Mouse (Mus musculus): ENCODE data around the gene Tmed9. TPM values are rescaled to one million over a fixed set of nuclear protein-coding genes. Genes with fewer than 3 reads are reported as not detected.

The Tmed9 gene
- polyA plus RNA-seq, 1 experiment, result 191 TPM

DNA sequence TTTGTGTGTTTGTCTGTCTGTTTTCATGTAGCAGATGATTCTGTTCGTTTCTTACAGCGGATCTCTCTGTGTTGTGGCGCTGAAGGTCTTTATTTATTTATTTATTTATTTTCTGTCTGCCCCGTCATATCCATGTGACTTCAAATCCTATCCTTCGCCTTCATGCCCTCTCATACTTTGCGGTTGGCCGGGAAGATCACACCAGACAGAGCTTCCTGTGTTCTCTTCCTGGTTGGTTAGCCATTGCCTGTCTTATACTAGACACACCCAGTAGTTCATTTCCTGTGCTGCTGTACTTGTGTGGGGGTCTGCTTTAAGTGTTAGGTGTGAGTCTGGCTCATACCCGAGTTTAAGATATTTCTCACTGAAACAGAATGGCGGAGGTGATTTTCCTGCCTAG is 27.1 kb downstream of the Tmed9 start:
- H3K36me3 ChIP-seq (ENCODE audit: control insufficient read depth, insufficient read depth), result peaks cover 23% of the 10 kb centered on the region
- no peaks in the 10 kb centered on the region for H3K27me3 ChIP-seq (ENCODE audit: control insufficient read depth, insufficient read depth, insufficient read length)
- no peak for TF ChIP-seq MYOG (IDR thresholded peaks at IDR 0.05; ENCODE audit: control insufficient read depth, extremely low read depth, insufficient read length)
- TF ChIP-seq FOSL1 (IDR thresholded peaks at IDR 0.05; ENCODE audit: insufficient read depth, low read length, poor library complexity, severe bottlenecking), result no peak
- TF ChIP-seq CTCF (IDR thresholded peaks at IDR 0.05; ENCODE audit: control insufficient read depth, insufficient read depth, insufficient read length), result no peak
- TF ChIP-seq USF1 (IDR thresholded peaks at IDR 0.05; ENCODE audit: low read depth), result no peak
- TF ChIP-seq MYOD1 (IDR thresholded peaks at IDR 0.05; ENCODE audit: control insufficient read depth, insufficient read length, low read depth), result no peak
- TF ChIP-seq CEBPB (IDR thresholded peaks at IDR 0.05; ENCODE audit: low read depth), result no peak
- TF ChIP-seq MAX (IDR thresholded peaks at IDR 0.05), result no peak

GRCm38 (mm10) chr13:55601611-55602010 is 28.1 kb downstream of the Tmed9 start:
- H3K27me3 ChIP-seq (ENCODE audit: control insufficient read depth, insufficient read depth, insufficient read length), result no peaks in the 10 kb centered on the region

More for the DNA sequence above, 27.1 kb downstream of the Tmed9 start:
- Histone ChIP-seq H3K79me2 (ENCODE audit: control insufficient read depth, insufficient read depth) (peaks cover 38% of the 10 kb centered on the region), H3ac (ENCODE audit: control insufficient read depth, insufficient read length, low read depth) (peak overlapping the region; percentile 91), H3K4me3 (ENCODE audit: insufficient read depth, poor library complexity, severe bottlenecking) (peak overlapping the region; percentile 72), H3K79me3 (ENCODE audit: low read depth) (peaks cover 2% of the 10 kb centered on the region)

DNA sequence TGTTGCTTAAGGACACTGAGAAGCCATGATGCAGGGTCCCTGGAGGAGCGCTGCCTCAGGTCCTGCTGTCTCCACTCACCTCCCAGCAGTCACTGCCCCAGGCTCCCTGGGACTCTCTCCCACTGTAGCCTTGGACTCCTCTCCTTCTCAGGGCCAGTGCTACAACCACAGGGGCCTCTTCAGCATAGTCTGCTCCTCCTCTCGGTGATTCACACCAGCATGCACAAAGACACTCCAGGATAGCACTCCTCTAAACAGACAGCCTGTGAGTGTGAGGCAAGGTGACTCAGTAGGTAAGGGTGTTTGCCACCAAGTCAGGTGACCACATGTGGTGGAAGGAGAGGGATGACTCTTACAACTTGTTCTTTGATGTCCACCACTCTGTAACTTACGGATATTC is 31.1 kb downstream of the Tmed9 start:
- Histone ChIP-seq H3K4me3 (ENCODE audit: insufficient read depth, poor library complexity, severe bottlenecking) (no peak overlapping the region), H3K36me3 (ENCODE audit: control insufficient read depth, insufficient read depth) (peaks cover 8% of the 10 kb centered on the region), H3K27me3 (ENCODE audit: control insufficient read depth, insufficient read depth, insufficient read length) (no peaks in the 10 kb centered on the region), H3K79me2 (ENCODE audit: control insufficient read depth, insufficient read depth) (peaks cover 32% of the 10 kb centered on the region), H3K79me3 (ENCODE audit: low read depth) (peaks cover 2% of the 10 kb centered on the region), H3ac (ENCODE audit: control insufficient read depth, insufficient read length, low read depth) (no peak overlapping the region)
- TF ChIP-seq CEBPB (IDR thresholded peaks at IDR 0.05; ENCODE audit: low read depth) (no peak), FOSL1 (IDR thresholded peaks at IDR 0.05; ENCODE audit: insufficient read depth, low read length, poor library complexity, severe bottlenecking) (no peak), MYOG (IDR thresholded peaks at IDR 0.05; ENCODE audit: control insufficient read depth, extremely low read depth, insufficient read length) (no peak), CTCF (IDR thresholded peaks at IDR 0.05; ENCODE audit: control insufficient read depth, insufficient read depth, insufficient read length) (no peak), MYOD1 (IDR thresholded peaks at IDR 0.05; ENCODE audit: control insufficient read depth, insufficient read length, low read depth) (no peak), USF1 (IDR thresholded peaks at IDR 0.05; ENCODE audit: low read depth) (no peak), MAX (IDR thresholded peaks at IDR 0.05) (no peak)

More at GRCm38 (mm10) chr13:55601611-55602010, 28.1 kb downstream of the Tmed9 start:
- Histone ChIP-seq H3K79me2 (ENCODE audit: control insufficient read depth, insufficient read depth) (peaks cover 32% of the 10 kb centered on the region), H3ac (ENCODE audit: control insufficient read depth, insufficient read length, low read depth) (no peak overlapping the region), H3K79me3 (ENCODE audit: low read depth) (peaks cover 2% of the 10 kb centered on the region), H3K36me3 (ENCODE audit: control insufficient read depth, insufficient read depth) (peaks cover 14% of the 10 kb centered on the region), H3K4me3 (ENCODE audit: insufficient read depth, poor library complexity, severe bottlenecking) (no peak overlapping the region)
- TF ChIP-seq MAX (IDR thresholded peaks at IDR 0.05) (no peak), CTCF (IDR thresholded peaks at IDR 0.05; ENCODE audit: control insufficient read depth, insufficient read depth, insufficient read length) (peak; percentile 61), MYOG (IDR thresholded peaks at IDR 0.05; ENCODE audit: control insufficient read depth, extremely low read depth, insufficient read length) (no peak)

DNA sequence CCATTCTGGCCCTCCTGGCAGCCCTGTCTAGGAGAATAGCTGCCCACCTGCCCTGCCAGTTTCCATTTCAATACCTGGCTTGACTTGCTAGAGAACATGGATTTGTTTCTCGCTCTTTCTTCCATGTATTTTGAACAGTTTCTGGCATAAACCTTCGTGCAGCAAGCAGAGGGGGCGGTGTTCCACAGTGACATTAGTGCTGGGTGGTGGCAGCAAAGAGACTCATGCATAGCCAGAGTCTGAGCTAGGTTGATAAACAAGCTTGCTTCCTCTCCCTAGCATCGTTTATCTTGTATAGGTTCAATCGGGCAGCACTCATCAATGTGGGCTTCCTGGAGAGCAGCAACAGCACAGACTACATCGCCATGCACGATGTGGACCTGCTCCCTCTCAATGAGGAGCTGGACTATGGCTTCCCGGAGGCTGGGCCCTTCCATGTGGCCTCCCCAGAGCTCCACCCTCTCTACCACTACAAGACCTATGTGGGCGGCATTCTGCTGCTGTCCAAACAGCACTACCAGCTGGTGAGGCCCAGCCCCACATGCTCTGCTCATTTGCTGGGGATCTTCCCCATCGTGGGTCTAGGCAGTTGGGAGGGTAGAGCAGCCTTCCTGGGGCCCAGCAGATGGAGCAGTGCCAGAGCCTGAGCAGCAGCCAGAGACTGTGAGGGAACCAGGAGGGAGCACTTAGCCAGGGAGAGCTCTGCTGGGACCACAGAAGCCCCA is 33.5 kb downstream of the Tmed9 start:
- peaks cover 14% of the 10 kb centered on the region for H3K36me3 ChIP-seq (ENCODE audit: control insufficient read depth, insufficient read depth)
- TF ChIP-seq CTCF (IDR thresholded peaks at IDR 0.05; ENCODE audit: control insufficient read depth, insufficient read depth, insufficient read length), result no peak
- no peak for TF ChIP-seq MYOG (IDR thresholded peaks at IDR 0.05; ENCODE audit: control insufficient read depth, extremely low read depth, insufficient read length)
- TF ChIP-seq CEBPB (IDR thresholded peaks at IDR 0.05; ENCODE audit: low read depth), result no peak
- TF ChIP-seq MYOD1 (IDR thresholded peaks at IDR 0.05; ENCODE audit: control insufficient read depth, insufficient read length, low read depth), result no peak
- no peak overlapping the region for H3ac ChIP-seq (ENCODE audit: control insufficient read depth, insufficient read length, low read depth)
- peaks cover 12% of the 10 kb centered on the region for H3K79me2 ChIP-seq (ENCODE audit: control insufficient read depth, insufficient read depth)
- H3K79me3 ChIP-seq (ENCODE audit: low read depth), result peaks cover 1% of the 10 kb centered on the region
- no peak overlapping the region for H3K4me3 ChIP-seq (ENCODE audit: insufficient read depth, poor library complexity, severe bottlenecking)
- H3K27me3 ChIP-seq (ENCODE audit: control insufficient read depth, insufficient read depth, insufficient read length), result no peaks in the 10 kb centered on the region

- H3ac ChIP-seq (ENCODE audit: control insufficient read depth, insufficient read length, low read depth), result no peak overlapping the region
Observed at GRCm38 (mm10) chr13:55607624-55608006, 34.1 kb downstream of the Tmed9 start.

More at GRCm38 (mm10) chr13:55607624-55608006, 34.1 kb downstream of the Tmed9 start:
- no peaks in the 10 kb centered on the region for H3K27me3 ChIP-seq (ENCODE audit: control insufficient read depth, insufficient read depth, insufficient read length)
- H3K79me2 ChIP-seq (ENCODE audit: control insufficient read depth, insufficient read depth), result peaks cover 6% of the 10 kb centered on the region
- H3K36me3 ChIP-seq (ENCODE audit: control insufficient read depth, insufficient read depth), result peaks cover 14% of the 10 kb centered on the region
- TF ChIP-seq MYOD1 (IDR thresholded peaks at IDR 0.05; ENCODE audit: control insufficient read depth, insufficient read length, low read depth), result no peak
- no peak for TF ChIP-seq CEBPB (IDR thresholded peaks at IDR 0.05; ENCODE audit: low read depth)
- no peak for TF ChIP-seq MYOG (IDR thresholded peaks at IDR 0.05; ENCODE audit: control insufficient read depth, extremely low read depth, insufficient read length)
- TF ChIP-seq MAX (IDR thresholded peaks at IDR 0.05), result no peak
- TF ChIP-seq USF1 (IDR thresholded peaks at IDR 0.05; ENCODE audit: low read depth), result no peak
- no peak for TF ChIP-seq FOSL1 (IDR thresholded peaks at IDR 0.05; ENCODE audit: insufficient read depth, low read length, poor library complexity, severe bottlenecking)
- TF ChIP-seq CTCF (IDR thresholded peaks at IDR 0.05; ENCODE audit: control insufficient read depth, insufficient read depth, insufficient read length), result no peak
- no peaks in the 10 kb centered on the region for H3K79me3 ChIP-seq (ENCODE audit: low read depth)
- no peak overlapping the region for H3K4me3 ChIP-seq (ENCODE audit: insufficient read depth, poor library complexity, severe bottlenecking)
